Comparison of ENCODE assay signal across 1 mouse cellular context in the genomic region with DNA sequence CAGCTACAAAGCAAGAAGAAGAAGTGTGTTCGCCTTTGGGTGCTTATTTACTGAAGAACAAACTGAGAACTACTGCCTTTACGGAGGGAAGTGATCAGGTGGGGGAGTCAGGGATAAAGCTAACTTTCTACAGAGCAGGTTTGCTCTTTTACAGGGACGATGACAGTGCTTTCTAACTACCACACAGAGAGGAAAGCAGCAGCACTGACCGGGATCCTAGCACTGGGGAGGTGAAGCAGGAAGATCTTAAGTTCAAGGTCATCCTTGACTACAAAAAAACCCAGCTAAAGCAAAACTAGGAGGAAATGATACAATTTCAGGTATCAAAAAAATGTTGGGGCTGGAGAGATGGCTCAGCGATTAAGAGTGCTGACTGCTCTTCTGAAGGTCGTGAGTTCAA.
TF ChIP-seq lines count a peak whose summit lies in the region.

No protein-coding gene starts in this region.

TF ChIP-seq in MEL, 35 proteins besides CTCF, POLR2A, EP300 and RAD21:
- TF ChIP-seq CHD2 (IDR thresholded peaks at IDR 0.05; ENCODE audit: low read length): no peak
- TF ChIP-seq E2F4 (IDR thresholded peaks at IDR 0.05; ENCODE audit: borderline replicate concordance, low read depth, low read length): no peak
- no peak for TF ChIP-seq MYB (IDR thresholded peaks at IDR 0.05; ENCODE audit: low read depth, low read length)
- no peak for TF ChIP-seq ELF1 (IDR thresholded peaks at IDR 0.05; ENCODE audit: low read depth, low read length)
- TF ChIP-seq USF2 (IDR thresholded peaks at IDR 0.05; ENCODE audit: borderline replicate concordance in 1 of 2, insufficient read depth in 1 of 2, low read depth in 1 of 2, low read length in 2 of 2): no peak
- no peak for TF ChIP-seq MAX (IDR thresholded peaks at IDR 0.05; ENCODE audit: low read length)
- no peak for TF ChIP-seq ZMIZ1 (IDR thresholded peaks at IDR 0.05; ENCODE audit: low read depth, low read length)
- TF ChIP-seq MXI1 (IDR thresholded peaks at IDR 0.05; ENCODE audit: low read depth, low read length): no peak
- no peak for TF ChIP-seq MEF2A (IDR thresholded peaks at IDR 0.05; ENCODE audit: extremely low read depth, insufficient replicate concordance, low read depth, low read length, poor library complexity, severe bottlenecking)
- TF ChIP-seq POLR2AphosphoS5 (IDR thresholded peaks at IDR 0.05; ENCODE audit: borderline replicate concordance, low read depth, low read length): no peak
- TF ChIP-seq CHD1 (IDR thresholded peaks at IDR 0.05; ENCODE audit: low read depth, low read length): no peak
- no peak for TF ChIP-seq POLR2AphosphoS2 (IDR thresholded peaks at IDR 0.05; ENCODE audit: low read length)
- no peak for TF ChIP-seq GABPA (IDR thresholded peaks at IDR 0.05; ENCODE audit: low read depth, low read length)
- TF ChIP-seq NRF1 (IDR thresholded peaks at IDR 0.05; ENCODE audit: insufficient read depth, low read depth, low read length, poor library complexity, severe bottlenecking): no peak
